Mouse (Mus musculus) MEL (cell line): ENCODE data around the gene Rpap1.

Source experiments
- CTCF ChIP-seq, 3 experiments: IDR thresholded peaks in 2 of 3; conservative IDR thresholded peaks in 1 of 3; 2 replicates each; pipeline ENCODE4 v1.5.1; 2011 to 2012; ENCODE audit warnings: low read length in 3 of 3, low read depth in 2 of 3, mild to moderate bottlenecking in 2 of 3, improper control_type of control experiment in 1 of 3, inconsistent platforms in 1 of 3, mixed read lengths in 1 of 3, moderate library complexity in 1 of 3; ENCODE audit not compliant: control insufficient read depth in 1 of 3, insufficient read depth in 1 of 3, poor library complexity in 1 of 3, severe bottlenecking in 1 of 3
- GABPA ChIP-seq: IDR thresholded peaks from 2 replicates; pipeline ENCODE4 v1.6.1; 2012; ENCODE audit warnings: low read depth, mild to moderate bottlenecking, inconsistent platforms, low read length, improper control_type of control experiment, moderate library complexity
- GATA1 ChIP-seq: IDR thresholded peaks from 2 replicates; pipeline ENCODE4 v1.6.1; 2011; ENCODE audit warnings: low read depth, low read length, improper control_type of control experiment
- HCFC1 ChIP-seq: IDR thresholded peaks from 2 replicates; pipeline ENCODE4 v1.6.1; 2012; ENCODE audit warnings: low read depth, mild to moderate bottlenecking, inconsistent platforms, low read length, improper control_type of control experiment, moderate library complexity
- MAFK ChIP-seq: IDR thresholded peaks from 2 replicates; pipeline ENCODE4 v1.6.1; 2011; ENCODE audit warnings: low read depth, mild to moderate bottlenecking, low read length, improper control_type of control experiment, borderline replicate concordance
- MAX ChIP-seq: IDR thresholded peaks from 2 replicates; pipeline ENCODE4 v1.6.1; 2011; ENCODE audit warnings: low read length, improper control_type of control experiment
- POLR2A ChIP-seq, 2 experiments: IDR thresholded peaks; 2 replicates each; pipeline ENCODE4 v1.6.1; 2011 to 2012; ENCODE audit warnings: low read length in 2 of 2, mild to moderate bottlenecking in 2 of 2, control low read depth in 1 of 2, improper control_type of control experiment in 1 of 2, low read depth in 1 of 2, moderate library complexity in 1 of 2; ENCODE audit not compliant: control insufficient read depth in 1 of 2, insufficient read depth in 1 of 2, poor library complexity in 1 of 2
- TCF12 ChIP-seq: IDR thresholded peaks from 2 replicates; pipeline ENCODE4 v1.6.1; 2014; ENCODE audit warnings: low read depth, mild to moderate bottlenecking, inconsistent platforms, low read length, improper control_type of control experiment, moderate library complexity
- USF1 ChIP-seq: IDR thresholded peaks from 2 replicates; pipeline ENCODE4 v1.6.1; 2014; ENCODE audit warnings: low read depth, mild to moderate bottlenecking, inconsistent platforms, low read length, improper control_type of control experiment, moderate library complexity
- ZKSCAN1 ChIP-seq: IDR thresholded peaks from 2 replicates; pipeline ENCODE4 v1.6.1; 2012; ENCODE audit warnings: low read depth, mild to moderate bottlenecking, inconsistent platforms, low read length, improper control_type of control experiment, moderate library complexity

DNA sequence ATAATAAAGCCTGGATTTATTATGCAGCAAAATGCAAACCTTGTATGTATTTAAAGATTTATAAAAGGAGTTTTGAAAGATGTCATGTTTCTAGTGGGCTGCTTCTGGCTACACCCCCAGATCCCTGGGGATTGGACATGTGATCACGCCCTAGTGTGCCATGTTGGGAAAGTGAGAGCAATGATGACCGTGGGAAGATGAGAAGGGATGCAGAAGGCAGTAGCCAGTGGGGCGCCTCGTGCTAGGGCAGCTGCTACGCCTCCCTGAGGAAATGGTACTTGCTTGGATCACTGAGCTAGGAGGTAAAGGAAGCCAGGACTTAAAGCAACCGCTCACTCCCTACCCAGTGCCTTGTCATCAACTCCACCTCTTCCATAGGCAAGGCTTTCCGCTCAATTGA lies 39.8 kb downstream of the Rpap1 start:
- TF ChIP-seq POLR2A (IDR thresholded peaks at IDR 0.05; ENCODE audit: control insufficient read depth in 1 of 2, insufficient read depth in 1 of 2, low read depth in 1 of 2, low read length in 2 of 2, poor library complexity in 1 of 2) (no peak), CTCF (IDR thresholded peaks at IDR 0.05 in 2 of 3, conservative IDR thresholded peaks at IDR 0.05 in 1 of 3; ENCODE audit: control insufficient read depth in 1 of 3, insufficient read depth in 1 of 3, low read depth in 2 of 3, low read length in 3 of 3, poor library complexity in 1 of 3, severe bottlenecking in 1 of 3) (no peak), GATA1 (no peak), ZKSCAN1 (no peak), MAFK (no peak), HCFC1 (no peak), MAX (no peak), GABPA (no peak), USF1 (no peak), TCF12 (no peak)
